Mouse (Mus musculus) lung, adult 18-20 months (tissue): ENCODE data around the gene Foxj1.
"Not testable (repeated sequence)": the region's sequence is repeated elsewhere in the genome, so short reads cannot be mapped to it uniquely, and the experiment has no call there.

Experiments
- DNase-seq, 2 experiments: peaks; one replicate each; pipeline ENCODE4 v3.0.0; 2022; ENCODE audit warnings: mixed read lengths in 2 of 2

The Foxj1 gene

DNA sequence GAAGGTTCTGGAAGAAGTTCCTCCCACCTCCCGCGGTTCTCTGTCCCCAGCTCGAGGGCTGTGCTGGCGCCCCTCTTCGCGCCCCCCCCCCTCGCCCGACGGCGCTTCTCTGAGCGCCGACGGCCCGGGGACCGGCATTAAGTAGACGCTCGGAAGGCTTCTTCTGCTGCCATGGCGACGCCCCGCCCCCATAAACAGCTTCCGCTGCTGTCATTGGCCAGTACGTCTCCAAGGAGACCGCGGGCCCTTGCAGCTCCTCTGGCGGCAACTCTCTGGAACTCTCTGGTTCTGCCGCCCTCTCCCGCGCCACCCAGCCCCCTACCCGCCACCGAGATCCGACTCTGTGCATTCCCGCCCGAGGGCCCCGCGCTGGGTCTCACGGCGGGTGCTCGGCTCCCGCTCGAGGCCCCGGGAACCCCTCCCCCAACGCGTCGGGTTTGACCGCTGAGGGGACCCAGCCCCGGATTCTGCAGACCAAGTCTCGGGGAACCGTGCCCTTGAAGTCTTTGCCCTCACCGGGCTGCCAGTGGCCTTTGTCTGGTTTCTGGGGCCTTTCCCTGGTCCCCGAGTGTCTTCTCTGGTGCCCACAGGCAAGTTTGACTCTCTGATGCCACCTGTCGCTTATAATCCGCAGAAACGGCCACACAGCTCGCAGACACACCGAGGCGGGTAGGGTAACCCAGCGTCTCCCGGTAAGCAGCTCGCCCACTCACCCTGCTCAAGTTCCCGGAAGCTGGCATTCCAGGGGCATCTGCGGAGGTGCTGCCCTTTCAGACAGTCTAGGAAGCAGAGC lies at the start of gene Foxj1:
Gene Foxj1 (minus strand): TSS at position 156 of the 793 bp plus-strand sequence.
- peak; percentile 95 for DNase-seq

DNA sequence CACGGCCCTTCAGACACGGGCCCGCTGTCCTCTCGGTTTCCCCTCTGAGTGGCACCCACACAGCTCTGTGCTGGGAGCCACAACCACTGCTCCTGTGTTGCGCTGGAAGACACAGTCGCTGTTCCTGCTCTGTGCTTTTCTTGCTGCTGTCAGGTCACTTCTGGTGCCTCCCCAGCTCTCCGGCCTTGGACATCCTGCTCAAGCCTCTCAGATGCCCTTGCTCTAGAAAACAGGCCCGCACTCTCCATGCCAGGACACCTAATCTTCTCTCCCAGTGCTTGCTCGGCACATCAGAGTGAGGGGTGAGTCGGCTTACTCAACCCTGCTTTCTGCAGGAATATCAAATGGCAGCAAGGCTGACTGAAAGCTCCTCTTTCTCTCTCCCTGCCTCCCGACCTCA lies 49.0 kb upstream of the Foxj1 start:
- DNase-seq, result no peak

DNA sequence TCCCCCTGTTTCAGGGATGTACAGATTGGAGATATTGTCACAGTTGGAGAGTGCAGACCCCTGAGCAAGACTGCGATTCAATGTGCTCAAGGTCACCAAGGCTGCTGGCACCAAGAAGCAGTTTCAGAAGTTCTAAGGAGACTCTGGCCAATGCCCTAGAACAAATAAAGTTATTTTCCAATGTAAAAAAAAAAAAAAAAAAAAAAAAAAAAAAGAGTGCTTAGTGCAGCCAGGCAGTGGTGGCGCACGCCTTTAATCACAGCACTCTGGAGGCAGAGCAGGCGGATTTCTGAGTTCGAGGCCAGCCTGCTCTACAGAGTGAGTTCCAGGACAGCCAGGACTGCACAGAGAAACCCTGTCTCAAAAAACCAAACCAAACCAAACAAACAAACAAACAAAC lies 47.9 kb upstream of the Foxj1 start:
- not testable (repeated sequence) for DNase-seq

DNA sequence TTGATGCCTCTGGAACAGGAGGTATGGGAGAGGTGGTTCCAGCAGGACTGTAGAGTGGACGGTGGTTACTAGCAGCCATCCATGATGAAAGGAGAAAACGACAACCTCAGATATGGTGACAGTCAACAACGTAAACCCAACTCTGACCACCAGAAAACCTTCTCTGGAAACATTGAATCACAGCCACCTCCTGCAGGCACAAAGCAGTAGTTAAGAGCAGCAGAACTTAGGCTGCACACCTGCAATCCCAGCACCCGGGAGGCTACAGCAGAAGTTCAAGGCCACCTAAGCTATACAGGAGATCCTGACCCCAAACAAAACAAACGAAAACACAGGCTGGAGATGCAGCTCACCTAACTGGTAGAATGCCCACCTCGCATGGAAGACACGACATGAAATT lies 45.6 kb upstream of the Foxj1 start:
- no peak for DNase-seq

DNA sequence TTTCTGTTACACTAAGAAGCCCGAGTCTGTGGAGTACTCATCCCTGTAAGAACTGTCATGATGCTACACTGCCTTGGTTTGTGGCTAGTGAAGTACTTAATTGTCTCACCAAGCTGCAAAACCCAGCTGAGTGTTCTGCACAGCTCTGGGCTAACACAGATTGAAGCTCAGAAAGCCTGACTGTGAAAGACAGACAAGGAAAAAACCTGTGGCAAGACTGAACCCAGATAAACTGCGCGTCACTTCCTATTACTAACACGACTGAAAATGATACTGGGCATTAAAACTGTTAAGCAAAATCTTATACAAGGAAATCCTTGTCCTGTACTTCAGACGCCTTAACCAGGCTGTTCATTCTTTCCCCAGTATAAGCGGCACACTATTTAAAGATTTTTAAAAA lies 44.3 kb upstream of the Foxj1 start:
- DNase-seq, result no peak

DNA sequence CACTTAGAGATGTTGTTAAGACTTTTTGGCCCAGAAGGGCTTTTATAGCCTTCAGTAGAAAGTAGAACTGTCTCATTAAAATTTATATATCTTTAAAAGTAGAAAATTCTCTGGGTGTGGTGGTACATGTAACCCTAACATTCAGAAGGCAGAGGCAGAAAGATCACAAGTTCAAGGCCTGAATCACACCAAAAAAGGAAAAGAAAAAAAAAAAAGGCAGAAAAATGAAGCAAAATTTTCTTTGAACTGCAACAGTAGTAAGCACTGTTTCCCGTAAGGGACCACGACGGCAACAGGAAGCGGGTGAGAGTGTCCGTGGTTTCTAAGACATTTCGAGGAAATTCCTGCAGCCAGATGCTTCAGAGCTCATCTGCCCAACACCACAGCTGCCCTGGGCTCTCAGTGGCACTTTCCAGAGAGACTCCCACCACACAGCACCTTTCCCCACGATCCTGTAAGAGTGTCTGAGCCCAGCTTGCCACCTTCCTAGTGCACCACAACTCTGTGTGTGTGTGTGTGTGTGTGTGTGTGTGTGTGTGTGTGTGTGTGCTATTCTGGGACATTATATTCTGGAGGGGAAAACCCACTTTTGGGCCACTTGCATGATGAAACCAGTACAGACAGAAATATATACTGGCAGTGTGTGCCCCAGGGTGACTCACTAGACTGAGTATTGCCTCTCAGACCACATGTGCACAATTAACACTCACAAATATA lies 41.9 kb upstream of the Foxj1 start:
- no peak for DNase-seq

DNA sequence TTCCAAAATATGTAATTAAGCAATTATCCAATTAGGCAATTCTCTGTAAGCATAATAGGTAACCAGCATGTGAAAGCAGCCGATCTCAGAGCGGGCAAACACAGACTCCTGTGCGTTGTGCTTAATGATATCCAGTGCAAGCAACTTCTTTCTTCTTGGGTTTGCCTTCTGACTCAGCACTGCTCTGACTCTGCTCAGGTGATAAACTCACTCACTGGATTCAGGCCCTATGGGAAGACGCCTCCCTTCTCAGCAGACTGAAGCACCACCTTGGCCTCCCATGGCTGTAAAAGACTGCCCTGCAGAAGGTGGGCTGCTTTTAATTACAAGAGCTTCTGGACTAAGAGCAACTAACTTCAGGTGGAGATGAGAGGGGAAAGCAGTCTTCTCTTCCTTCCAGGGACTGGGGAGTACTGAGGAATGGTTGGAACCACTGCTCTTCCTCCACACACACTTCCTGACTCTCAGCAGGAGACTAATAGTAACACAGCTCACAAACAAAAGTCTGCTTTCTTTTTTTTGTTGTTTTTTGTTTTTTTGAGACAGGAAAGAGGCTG lies 36.8 kb upstream of the Foxj1 start:
- DNase-seq, result no peak

DNA sequence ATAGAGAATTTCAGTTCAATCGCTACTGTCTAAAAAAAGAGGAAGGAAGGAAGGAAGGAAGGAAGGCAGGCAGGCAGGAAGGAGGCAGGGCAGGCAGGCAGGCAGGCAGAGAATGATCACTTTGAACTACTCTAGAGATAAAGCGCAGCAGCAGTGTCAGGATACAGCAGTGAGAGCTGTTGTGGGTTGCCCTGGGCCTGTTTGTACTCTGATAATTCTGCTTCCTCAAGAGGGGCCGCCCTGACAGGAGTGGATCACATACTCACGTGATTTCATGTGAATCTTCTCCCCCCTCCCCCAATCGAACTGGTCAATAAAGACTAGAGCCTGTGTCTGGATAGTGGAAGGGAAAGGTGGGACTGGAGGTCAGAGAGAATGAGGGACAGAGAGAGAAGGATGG lies 34.4 kb upstream of the Foxj1 start:
- DNase-seq, result no peak

DNA sequence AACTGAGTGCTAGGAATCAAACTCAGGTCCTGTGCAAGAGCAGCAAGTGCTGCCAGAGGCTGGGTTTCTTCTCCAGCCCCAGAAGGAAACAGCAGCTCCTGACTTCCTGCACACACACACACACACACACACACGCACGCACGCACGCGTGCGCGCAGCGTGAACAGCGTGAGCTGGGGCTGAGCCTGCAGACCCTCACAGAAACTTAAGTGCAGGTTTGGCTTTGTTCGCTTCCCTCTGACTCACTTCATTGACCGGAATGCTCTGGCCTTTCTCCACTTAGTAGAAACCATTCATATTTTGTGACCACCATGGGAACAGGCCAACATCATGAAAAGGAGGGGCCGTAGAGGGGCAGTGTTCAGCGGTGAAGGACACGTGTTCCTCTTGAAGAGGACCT lies 33.9 kb upstream of the Foxj1 start:
- DNase-seq, result no peak

DNA sequence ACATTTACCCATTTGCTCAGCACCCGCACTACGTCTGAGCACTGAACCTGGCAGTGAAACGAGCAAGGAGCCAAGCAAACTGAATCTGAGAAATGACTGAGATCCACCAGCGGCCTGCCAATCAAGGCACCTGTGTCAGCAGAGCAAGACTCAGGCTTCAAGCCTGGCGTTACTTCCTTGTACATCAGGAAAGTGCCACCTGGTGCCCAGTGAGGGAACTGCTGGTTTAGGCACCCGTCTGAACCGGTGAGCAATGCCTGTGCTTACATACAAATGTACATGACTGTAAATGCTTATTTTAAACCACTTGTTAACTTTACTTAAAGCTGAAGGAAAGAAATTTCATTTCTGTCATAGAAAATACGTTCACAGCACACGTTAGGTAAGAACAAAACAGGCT lies 32.9 kb upstream of the Foxj1 start:
- peak; percentile 83 to 88 for DNase-seq

DNA sequence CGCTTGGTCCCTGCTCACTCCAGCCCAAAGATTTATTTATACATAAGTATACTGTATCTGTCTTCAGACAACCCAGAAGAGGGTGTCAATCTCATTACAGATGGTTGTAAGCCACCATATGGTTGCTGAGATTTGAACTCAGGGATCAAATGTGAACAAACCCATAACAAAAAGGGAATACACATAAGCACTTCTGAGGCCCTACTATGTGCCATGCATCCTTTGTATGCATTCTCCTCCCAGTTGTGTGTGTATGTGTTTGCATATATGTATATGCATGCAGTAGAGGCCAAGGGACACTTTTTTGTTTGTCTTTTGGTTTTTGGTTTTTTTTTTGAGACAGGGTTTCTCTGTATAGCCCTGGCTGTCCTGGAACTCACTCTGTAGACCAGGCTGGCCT lies 31.4 kb upstream of the Foxj1 start:
- no peak for DNase-seq

DNA sequence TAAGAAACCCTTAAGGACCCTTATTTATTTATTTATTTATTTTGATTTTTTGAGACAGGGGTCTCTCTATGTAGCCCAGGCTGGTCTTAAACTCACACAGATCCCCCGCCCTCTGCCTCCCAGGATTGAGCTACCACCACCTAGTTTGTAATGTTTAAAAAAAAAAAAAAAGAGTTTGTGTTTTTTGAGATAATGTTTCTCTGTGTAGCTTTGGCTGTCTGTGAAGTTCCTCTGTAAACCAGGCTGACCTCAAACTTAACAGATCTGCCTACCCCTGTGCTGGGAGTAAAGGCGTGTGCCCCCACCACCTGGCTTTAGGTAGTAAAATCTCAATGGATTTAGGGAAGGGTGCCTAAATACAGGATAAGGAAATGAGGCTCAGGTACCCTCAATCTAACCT lies 30.9 kb upstream of the Foxj1 start:
- DNase-seq, result no peak

DNA sequence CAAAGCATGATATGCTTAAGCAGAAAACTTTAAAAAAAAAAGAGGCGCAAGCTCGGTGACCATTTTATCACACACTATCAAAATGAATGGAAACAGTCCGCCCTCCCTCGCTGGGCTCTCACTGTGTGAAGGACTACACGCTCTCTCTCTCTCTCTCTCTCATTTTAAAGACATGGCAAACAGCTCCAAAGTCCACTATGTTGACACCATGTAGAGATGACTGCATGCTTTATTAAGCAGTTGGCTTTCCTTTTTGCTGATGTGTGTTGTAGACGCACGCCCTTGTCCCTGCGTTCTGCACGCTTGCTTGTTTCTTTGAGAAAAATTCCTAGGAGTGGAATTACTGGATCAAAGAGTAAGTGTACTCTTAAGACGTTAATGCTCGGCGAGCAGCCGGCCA lies 30.2 kb upstream of the Foxj1 start:
- DNase-seq, result no peak

DNA sequence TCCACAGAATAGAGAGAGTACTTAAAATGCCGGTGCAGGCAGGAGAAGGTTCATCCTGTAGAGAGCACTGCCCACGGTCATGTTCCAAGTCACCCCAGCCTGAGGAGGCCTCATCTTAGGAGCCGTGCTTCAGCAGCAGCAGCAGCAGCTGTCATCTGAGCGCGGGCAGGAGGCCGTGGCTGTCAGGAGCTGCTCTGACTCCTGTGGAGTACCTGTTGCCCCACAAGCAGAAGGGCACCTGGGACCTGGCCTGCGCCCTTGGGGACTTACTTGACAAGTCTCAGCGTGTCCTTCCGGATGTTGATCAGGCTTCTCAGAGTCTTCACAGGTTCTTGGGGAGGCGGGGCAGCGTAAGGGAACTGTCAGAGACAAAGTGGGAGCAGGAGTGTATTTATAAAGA lies 26.8 kb upstream of the Foxj1 start:
- DNase-seq, result peak in 1 of 2 experiments; percentile 19

DNA sequence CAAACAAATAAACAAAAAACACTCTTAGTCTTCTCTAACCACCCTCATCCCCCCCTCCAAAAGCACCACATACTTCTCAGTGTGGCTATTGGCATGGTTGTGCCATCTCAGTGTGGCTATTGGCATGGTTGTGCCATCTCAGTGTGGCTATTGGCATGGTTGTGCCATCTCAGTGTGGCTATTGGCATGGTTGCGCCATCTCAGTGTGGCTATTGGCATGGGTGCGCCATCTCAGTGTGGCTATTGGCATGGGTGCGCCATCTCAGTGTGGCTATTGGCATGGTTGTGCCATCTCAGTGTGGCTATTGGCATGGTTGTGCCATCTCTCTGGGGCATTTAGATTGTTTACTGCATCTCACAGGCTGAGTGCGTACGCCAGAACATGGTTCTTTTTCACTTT lies 25.7 kb upstream of the Foxj1 start:
- not testable (repeated sequence) for DNase-seq

DNA sequence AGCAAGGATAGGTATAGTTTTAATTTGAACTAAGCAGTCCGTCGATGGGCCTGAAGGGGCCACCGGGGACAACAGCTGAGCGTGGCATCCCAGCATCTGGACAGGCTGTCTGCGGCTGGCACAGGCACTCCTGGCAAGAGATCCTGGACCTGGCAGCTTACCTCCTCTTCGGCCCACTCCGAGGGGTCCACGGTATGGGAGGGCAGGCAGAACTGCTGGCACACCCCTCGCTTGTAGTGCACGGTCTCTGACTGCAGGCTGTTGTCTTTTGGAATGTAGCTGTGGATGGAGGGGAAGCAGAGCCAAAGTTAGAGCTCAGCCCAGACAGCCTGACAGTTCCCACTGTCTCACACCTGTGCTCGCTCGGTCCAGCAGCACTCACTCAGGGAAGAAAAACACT lies 24.5 kb upstream of the Foxj1 start:
- DNase-seq, result no peak

DNA sequence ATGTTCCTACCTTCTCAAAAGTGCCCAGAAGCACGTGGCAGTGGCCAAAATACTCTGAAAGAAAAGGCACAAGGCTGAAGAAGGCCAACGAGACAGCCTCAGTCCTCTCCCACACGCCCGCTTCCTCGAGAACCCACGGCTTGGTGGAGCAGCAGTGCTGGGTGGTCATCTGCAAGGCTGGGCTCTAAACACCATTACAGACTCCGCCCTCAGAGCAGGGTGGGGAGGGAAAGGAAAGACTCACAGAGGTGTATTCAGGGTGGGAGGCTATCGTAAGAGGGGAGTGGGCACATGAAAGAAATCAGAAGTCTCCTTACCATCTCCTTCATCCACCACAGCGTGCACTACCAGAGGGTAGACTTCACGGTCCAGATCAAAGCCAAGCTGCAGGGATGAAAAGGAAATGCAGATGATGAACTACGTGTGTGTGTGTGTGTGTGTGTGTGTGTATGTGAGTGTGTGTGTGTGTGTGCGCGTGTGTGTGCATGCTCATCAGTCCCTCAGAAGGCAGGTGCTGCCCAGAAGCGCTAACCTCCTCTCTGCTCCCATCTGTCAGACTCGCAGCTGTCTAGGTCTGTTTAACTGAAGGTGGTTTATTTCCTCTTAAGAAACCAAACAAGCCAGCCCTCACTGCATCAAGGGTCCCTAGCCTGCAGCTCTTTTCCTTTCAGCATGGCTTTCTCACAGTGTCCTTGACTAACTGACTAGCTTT lies 23.9 kb upstream of the Foxj1 start:
- DNase-seq, result no peak

DNA sequence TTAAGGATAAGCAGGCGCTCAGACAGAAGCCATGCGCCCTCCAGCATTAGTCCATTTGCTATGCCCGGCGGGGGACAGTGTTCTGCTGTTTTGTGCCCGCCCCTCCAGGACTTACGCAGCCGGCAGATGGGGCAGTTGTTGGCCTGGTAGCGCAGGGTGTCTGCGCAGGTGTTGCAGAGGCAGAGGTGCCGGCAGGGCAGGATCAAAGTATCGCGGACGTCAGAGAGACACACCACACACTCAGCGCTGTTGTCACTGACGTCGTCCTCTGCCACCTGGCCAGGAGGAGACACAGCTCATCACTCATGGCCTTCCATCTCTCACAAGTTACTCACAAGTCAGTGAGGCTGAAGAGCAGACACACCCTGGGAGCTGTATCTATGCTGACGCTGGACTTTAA lies 19.3 kb upstream of the Foxj1 start:
- DNase-seq, result no peak

DNA sequence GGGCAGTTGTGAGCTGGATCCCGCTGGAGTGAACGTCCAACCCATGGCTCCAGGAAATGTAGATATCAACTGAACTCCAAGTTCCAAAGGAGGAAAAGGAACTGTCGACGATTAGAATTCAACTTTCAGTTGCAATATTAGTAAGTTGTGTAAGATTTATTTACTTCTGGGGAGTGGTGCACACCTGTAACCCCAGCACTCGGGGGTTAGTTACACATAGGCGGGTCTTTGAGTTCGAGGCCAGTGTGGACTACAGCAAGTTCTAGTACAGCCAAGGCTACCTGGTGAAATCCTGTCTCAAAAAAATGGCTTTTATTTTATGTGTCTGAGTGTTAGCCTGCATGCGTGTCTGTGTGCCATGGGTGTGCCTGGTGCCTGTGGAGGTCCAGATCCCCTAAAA lies 18.3 kb upstream of the Foxj1 start:
- DNase-seq, result no peak

DNA sequence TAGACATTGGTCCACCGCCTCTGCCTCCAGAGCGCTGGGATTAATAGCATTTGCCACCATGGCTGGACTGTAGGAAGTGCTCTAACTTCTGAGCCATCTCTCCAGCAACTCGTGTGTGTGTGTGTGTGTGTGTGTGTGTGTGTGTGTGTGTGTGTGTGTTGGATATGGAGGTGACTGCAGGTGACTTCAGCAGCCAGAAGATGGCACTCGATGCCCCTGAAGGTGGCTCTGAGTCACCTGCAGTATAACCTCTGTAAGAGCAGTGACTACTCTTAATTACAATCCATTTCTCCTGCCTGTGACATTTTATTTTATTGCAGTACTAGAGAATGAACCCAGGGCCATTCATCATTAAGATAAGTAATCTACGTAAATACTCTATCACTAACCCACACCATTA lies 16.1 kb upstream of the Foxj1 start:
- DNase-seq, result no peak

DNA sequence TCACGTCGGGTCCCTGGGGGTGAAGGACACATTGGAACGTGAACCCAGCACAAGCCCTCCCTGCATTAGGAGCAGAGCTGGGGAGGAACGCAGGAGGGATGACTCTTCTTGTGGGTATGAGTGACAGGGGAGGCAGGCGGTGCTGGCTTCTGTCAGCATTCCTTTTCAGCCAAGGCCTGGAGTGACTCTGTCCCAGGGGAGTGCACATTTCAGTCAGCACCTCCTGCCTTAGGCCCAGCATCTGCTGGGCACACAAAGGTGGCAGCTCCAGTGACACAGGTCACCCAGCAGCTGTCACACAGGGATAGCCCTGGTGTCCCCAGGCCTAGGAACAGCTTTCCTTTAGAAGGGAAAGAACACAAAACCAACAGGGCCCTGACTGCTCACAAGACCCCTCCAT lies 12.8 kb upstream of the Foxj1 start:
- DNase-seq, result no peak

DNA sequence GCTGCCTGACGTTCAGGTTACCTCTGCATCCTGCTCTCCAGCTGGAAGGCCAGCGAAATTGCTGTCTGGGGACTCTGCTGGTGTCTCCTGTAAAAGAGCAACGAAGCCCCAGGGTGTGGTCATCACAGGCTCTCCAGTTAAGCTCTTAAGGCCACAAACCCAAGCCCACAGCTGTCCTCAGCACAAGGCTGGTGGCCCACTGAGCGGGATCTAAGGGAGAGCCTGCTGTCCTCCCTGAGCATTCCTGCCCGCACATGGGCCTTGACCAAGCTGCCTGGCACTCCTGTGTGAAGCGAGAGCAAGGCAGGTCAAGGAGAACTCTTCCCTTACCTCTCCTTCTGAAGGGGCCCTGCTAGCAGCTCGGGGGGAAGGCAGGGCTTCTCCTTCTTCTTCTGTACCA lies 11.8 kb upstream of the Foxj1 start:
- DNase-seq, result no peak

DNA sequence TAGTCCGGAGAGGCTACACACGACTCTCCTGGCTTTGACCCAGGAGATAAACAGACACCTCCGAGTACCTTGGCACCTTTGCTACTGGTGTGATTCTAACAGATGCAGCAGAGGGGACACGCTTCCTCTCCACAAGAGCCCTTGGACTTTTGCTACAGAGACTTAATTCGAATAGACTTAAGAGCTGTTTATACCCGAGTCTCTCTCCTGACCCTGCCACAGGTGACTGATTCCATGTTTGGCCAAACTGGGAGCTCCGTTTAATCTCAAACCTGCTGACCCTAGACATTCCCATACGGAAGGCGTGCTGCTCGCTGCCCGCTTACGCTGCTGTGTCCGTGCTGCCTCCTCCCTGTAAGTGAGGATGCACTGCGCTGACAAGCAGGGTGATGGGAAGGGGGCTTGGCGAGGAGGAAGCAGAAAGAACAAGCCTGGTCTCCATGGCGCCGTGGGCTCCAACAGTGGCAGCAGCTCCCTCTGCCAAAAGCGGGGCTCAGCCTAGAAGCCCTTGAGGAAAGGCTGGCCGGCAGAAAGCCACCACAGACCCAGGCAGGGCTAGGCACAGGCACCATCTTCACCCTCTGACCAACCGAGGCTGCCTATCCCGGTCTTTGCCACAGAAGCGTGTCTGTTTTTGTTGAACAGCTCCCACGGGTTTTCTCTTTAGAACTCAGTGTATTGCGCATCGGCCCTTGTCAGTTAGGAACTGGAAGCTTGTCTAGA lies 7.0 kb upstream of the Foxj1 start:
- DNase-seq, result no peak
